Mouse (Mus musculus) neural tube, embryonic 14.5 days (tissue): ENCODE measurements around the gene Nphs1. TPM values are rescaled to one million over a fixed set of nuclear protein-coding genes. Genes with fewer than 3 reads are reported as not detected.

ENCODE experiments used
- ATAC-seq: fragments of 200-750 bp; cut with Nextera tagmentation; 2 replicates; pipeline ENCODE4 v1.8.0; 2017; ENCODE audit warnings: low read depth, mild to moderate bottlenecking, moderate TSS enrichment, moderate library complexity
- H3K27ac ChIP-seq: fragments of 300-500 bp; sonication (generic); 2 replicates; pipeline ENCODE4 v1.5.1; 2014; ENCODE audit warnings: low read depth, mild to moderate bottlenecking, control low read depth, low read length, moderate library complexity, mixed read lengths
- H3K27me3 ChIP-seq: fragments of 300-500 bp; sonication (generic); 2 replicates; pipeline ENCODE4 v1.6.1; 2014; ENCODE audit warnings: low read length; ENCODE audit not compliant: control insufficient read depth, insufficient read depth
- H3K36me3 ChIP-seq: fragments of 300-500 bp; sonication (generic); 2 replicates; pipeline ENCODE4 v1.6.1; 2014; ENCODE audit warnings: low read length, mixed read lengths; ENCODE audit not compliant: control insufficient read depth, insufficient read depth
- H3K4me1 ChIP-seq: fragments of 300-500 bp; sonication (generic); 2 replicates; pipeline ENCODE4 v1.6.1; 2014; ENCODE audit warnings: low read length; ENCODE audit not compliant: control insufficient read depth, insufficient read depth
- H3K4me2 ChIP-seq: fragments of 300-500 bp; sonication (generic); 2 replicates; pipeline ENCODE4 v1.6.1; 2014; ENCODE audit warnings: mild to moderate bottlenecking, low read depth, low read length, control low read depth
- H3K4me3 ChIP-seq: fragments of 300-500 bp; sonication (generic); 2 replicates; pipeline ENCODE4 v1.5.1; 2014; ENCODE audit warnings: low read depth, low read length, control low read depth, mixed read lengths
- H3K9ac ChIP-seq: fragments of 300-500 bp; sonication (generic); replicated peaks from 2 replicates; pipeline ENCODE4 v1.6.1; 2014; ENCODE audit warnings: low read depth, mild to moderate bottlenecking, control low read depth, low read length, mixed read lengths
- H3K9me3 ChIP-seq: fragments of 300-500 bp; sonication (generic); 2 replicates; pipeline ENCODE4 v1.6.1; 2016; ENCODE audit warnings: low read length; ENCODE audit not compliant: control insufficient read depth
- WGBS: fragments of 180-500 bp; shearing (Covaris S2); extraction: QIAGEN DNeasy Blood & Tissue Kit; methylation state at CpG from one replicate; pipeline ENCODE4 v1.1.7; 2014; 5-methylcytosine and 5-hydroxymethylcytosine counted together
- polyA plus RNA-seq: library from polyadenylated mRNA; unstranded; fragments of >200 nt; fragmentation: Nextera tagmentation; extraction: Ambion mirVana; gene quantifications from 2 replicates; pipeline ENCODE4 v1.2.1, GENCODE M21; 2014

The Nphs1 gene
- polyA plus RNA-seq, 1 experiment from 2014 or later = not detected

DNA sequence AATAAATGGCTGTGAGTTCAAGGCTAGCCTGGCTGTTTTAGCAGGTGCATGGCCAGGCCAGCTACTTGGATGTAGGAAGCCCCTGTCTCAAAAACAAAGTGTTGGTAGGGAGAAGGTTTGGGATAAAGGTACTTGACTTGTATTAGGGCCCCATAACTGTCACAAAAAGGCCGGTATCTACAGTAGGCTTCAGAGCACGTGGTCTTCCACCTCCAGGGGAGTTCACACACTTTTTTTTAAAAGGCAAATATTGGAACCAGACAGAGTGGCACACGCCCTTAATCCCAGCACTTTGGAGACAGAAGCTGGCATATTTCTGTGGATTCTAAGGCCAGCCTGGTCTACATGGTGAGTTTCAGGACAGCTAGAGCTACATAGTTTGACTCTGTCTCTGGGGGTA, 37.4 kb upstream of the Nphs1 start:
- WGBS = 84% methylated on average over 3 of the region's 3 CpGs
- Histone ChIP-seq H3K27me3 (no peaks in the 10 kb centered on the region), H3K27ac (no peak overlapping the region), H3K4me2 (no peak overlapping the region), H3K9ac (no peak overlapping the region), H3K36me3 (no peaks in the 10 kb centered on the region), H3K4me1 (0 out of 2 replicates have a peak, but pooled peaks cover 3% of the 10 kb centered on the region), H3K4me3 (no peak overlapping the region), H3K9me3 (no peaks in the 10 kb centered on the region)
- ATAC-seq = no peak

DNA sequence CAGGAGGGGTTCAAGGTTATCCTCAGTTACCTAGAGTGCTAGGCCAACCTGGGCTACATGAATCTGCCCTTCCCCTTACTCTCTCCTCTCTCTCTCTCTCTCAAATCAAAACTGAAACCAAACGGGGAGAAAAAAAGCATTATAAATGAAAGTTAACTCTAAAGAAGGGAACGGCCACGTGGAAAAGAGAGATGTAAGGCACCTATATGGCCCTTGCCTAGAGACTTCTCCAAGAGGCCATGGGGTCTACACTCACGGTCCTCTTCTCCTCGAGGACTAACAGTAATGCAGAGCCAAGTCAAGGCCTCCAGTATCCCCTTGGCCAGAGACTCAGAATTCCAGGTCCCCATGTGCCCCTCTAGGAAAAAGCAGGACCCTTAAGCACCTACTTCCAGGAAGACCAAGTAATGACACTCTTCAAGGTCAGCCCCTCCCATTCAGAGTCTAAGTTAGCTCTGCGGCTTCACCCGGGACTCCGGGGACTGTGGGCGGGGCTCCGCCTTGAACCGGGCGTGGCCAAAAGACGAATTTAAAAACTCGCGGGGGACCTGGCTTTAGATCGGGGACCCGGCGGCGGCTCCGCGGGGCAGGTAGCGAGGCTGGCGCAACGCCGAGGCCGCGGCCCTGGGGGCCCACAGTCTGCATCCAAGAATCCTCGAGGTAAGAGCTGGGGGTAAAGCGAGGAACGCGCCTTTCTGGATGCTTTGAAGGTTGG, 36.8 kb upstream of the Nphs1 start, which contains the start of gene Nfkbid:
TSS of gene Nfkbid (plus strand) at position 558 of the 715 bp plus-strand sequence.
- 10% methylated on average over 31 of the region's 31 CpGs for WGBS
- H3K4me3 ChIP-seq = peak within 1 kb of the TSS; percentile 55
- H3K36me3 ChIP-seq = no peaks in the 10 kb centered on the region
- no peak within 1 kb of the TSS; the same call in 1 of the 2 replicates for H3K27ac ChIP-seq
- H3K9me3 ChIP-seq = no peaks in the 10 kb centered on the region
- H3K4me2 ChIP-seq = peak within 1 kb of the TSS; percentile 85
- peak; percentile 7 for ATAC-seq
- H3K9ac ChIP-seq = peak within 1 kb of the TSS; percentile 63
- H3K4me1 ChIP-seq = 0 out of 2 replicates have a peak, but pooled peaks cover 3% of the 10 kb centered on the region
- no peaks in the 10 kb centered on the region for H3K27me3 ChIP-seq

DNA sequence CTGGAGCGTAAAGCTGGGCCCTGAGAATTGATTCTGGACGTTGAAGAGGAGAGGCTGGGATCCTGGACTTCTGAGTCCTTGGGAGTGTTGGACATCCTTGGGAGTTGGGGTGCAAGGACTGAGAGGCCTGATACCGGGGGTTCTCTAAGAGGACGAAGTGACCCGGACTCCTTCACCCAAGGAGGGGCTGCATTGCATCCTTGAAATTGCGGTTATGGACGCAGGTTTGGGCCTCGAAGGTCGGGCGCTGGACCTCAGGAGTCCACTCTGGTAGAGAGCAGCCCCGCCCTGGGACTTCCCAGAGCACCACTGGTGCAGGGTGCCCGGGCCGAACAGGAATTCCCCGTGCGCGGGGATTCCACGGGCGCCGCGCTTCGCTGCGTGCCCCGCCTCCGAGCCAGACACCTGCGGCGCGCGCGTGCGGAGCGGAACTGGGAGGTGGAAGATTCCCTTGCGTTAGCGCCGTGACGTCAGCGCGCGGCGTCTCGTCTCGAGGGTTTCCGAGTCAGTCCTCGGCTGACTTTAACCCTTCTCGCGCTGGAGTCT, 36.2 kb upstream of the Nphs1 start:
- Histone ChIP-seq H3K9ac (peak overlapping the region; percentile 63), H3K4me1 (0 out of 2 replicates have a peak, but pooled peaks cover 3% of the 10 kb centered on the region), H3K4me3 (peak overlapping the region; percentile 55), H3K9me3 (no peaks in the 10 kb centered on the region), H3K36me3 (no peaks in the 10 kb centered on the region), H3K27ac (no peak overlapping the region), H3K4me2 (peak overlapping the region; percentile 85), H3K27me3 (no peaks in the 10 kb centered on the region)
- under 1% methylated on average over 45 of the region's 45 CpGs for WGBS
- peak; percentile 89 for ATAC-seq

DNA sequence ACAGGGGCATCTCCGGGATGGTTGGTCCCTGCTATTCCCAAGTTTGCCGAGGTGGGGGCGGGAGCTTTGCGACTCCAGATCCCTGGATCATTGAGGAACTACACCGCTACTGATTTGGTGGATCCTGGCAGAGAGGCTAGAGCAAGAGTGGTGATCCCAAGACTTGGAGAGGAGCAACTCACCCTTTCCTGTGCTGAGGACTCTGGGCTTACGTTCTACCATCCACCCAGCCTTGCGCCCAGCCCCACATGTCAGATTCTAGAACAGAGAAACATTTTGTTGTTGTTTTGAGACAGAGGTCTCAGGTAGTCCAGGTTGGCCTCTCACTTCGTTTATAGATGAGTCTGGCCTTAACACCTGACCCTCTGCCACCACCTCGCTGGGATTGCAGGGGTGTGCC, 35.6 kb upstream of the Nphs1 start:
- 18% methylated on average over 9 of the region's 9 CpGs for WGBS
- Histone ChIP-seq H3K4me2 (peak overlapping the region; percentile 85), H3K9ac (peak overlapping the region; percentile 63), H3K4me1 (0 out of 2 replicates have a peak, but pooled peaks cover 3% of the 10 kb centered on the region), H3K36me3 (no peaks in the 10 kb centered on the region; the same call in 1 of the 2 replicates), H3K4me3 (peak overlapping the region; percentile 55), H3K9me3 (no peaks in the 10 kb centered on the region), H3K27me3 (no peaks in the 10 kb centered on the region), H3K27ac (no peak overlapping the region; the same call in 1 of the 2 replicates)
- peak; percentile 45 for ATAC-seq

DNA sequence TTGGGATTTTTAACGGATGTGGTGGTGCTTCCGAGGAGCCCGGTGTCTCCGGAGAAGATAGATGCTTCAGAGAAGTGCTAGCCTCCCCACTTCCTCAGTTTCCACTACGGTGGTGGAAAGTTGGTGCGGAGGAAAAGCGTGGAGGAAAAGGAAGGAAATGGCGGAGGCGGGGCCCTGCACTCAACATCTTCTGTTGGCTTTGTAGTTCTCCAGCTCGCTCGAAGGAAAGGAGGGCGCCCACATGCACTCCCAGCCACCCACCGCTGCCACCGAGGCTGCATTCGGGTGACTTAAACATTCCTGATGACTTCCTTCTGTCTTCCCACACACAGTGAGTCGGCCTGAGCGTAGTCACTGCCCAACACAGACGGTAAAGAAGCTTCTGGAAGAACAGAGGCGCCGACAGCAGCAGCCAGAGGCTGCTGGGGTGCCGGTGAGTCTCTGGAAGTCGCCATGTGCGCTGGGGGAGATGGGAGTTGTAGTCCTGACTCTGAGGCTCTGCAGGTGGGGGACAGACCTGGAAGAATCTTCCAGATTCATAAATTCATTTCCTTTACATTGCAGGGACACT, 35.0 kb upstream of the Nphs1 start:
- peak overlapping the region; percentile 85 for H3K4me2 ChIP-seq
- H3K36me3 ChIP-seq = no peaks in the 10 kb centered on the region; the same call in 1 of the 2 replicates
- no peak overlapping the region; the same call in 1 of the 2 replicates for H3K9ac ChIP-seq
- H3K4me1 ChIP-seq = 0 out of 2 replicates have a peak, but pooled peaks cover 3% of the 10 kb centered on the region
- WGBS = 51% methylated on average over 23 of the region's 23 CpGs
- H3K27me3 ChIP-seq = no peaks in the 10 kb centered on the region
- ATAC-seq = no peak
- H3K27ac ChIP-seq = 0 out of 2 replicates have a peak overlapping the region, but pooled peaks have one; percentile 10
- peak overlapping the region; percentile 55 for H3K4me3 ChIP-seq
- no peaks in the 10 kb centered on the region for H3K9me3 ChIP-seq

DNA sequence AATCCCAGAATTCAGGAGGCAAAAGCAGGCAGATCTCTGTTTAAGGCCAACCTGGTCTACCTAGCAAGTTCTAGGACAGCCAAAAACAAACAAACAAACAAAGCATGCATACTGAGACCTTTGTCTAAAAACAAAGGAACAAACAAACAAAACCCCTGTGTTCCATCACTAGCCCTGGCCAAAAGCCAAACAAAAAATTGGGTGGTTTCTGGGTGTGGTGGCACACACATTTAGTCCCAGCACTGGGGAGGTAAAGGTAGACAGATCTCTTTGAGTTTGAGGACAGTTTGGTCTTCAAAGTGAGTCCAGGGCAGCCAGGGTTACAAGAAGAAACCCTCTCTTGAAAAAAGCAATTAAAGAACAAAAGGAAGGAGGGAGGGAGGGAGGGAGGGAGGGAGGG, 28.8 kb upstream of the Nphs1 start:
- no peaks in the 10 kb centered on the region; the same call in 1 of the 2 replicates for H3K36me3 ChIP-seq
- no peaks in the 10 kb centered on the region for H3K4me1 ChIP-seq
- no peak overlapping the region for H3K27ac ChIP-seq
- ATAC-seq = no peak
- no peaks in the 10 kb centered on the region for H3K9me3 ChIP-seq
- H3K9ac ChIP-seq = no peak overlapping the region
- no peaks in the 10 kb centered on the region for H3K27me3 ChIP-seq
- H3K4me2 ChIP-seq = no peak overlapping the region
- H3K4me3 ChIP-seq = no peak overlapping the region

DNA sequence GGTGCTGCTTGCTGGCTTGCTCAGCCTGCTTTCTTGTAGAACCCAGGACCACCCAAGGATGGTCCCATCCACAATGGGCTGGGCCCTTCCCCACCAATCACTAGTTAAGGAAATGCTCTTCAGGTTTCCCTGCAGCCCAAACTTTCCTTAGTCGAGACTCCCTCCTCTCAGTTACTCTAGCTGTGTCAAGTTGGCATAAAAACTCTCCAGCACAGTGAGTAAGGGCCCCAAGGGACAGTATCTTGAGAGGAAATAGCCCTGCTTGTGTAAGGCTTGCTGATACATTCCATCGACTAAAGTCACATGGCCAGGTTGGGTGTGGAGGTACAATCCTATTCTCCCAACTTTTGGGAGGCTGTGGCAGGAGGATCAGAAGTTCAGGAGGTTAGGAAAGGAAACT, 27.9 kb upstream of the Nphs1 start:
- peaks cover 5% of the 10 kb centered on the region for H3K36me3 ChIP-seq
- H3K4me1 ChIP-seq = no peaks in the 10 kb centered on the region
- no peak for ATAC-seq
- H3K27ac ChIP-seq = no peak overlapping the region
- no peaks in the 10 kb centered on the region for H3K27me3 ChIP-seq
- H3K4me2 ChIP-seq = no peak overlapping the region
- WGBS = 55% methylated on average over 2 of the region's 2 CpGs
- no peak overlapping the region for H3K9ac ChIP-seq
- no peak overlapping the region for H3K4me3 ChIP-seq
- no peaks in the 10 kb centered on the region for H3K9me3 ChIP-seq

DNA sequence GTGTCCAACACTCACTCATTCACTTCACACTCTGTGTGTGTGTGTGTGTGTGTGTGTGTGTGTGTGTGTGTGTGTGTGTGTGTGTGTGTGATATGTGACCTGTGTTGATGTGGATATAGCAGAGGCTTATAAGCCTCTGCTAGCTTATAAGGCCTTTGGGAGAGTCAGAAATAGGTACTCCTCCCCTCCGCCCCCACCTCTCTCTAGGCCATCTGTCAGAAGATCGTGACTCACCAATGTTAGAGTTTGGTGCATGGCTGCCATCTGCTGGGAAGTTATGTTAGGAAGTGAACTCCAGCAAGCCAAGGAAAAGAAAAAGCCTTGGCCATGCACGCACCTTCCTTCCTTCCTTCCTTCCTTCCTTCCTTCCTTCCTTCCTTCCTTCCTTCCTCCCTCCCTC, 26.3 kb upstream of the Nphs1 start:
- Histone ChIP-seq H3K27ac (no peak overlapping the region), H3K9ac (no peak overlapping the region), H3K27me3 (no peaks in the 10 kb centered on the region), H3K9me3 (no peaks in the 10 kb centered on the region), H3K4me3 (no peak overlapping the region), H3K4me2 (no peak overlapping the region), H3K4me1 (no peaks in the 10 kb centered on the region), H3K36me3 (peaks cover 20% of the 10 kb centered on the region)
- ATAC-seq = peak; percentile 81
- 13% methylated on average over 3 of the region's 3 CpGs for whole genome bisulfite sequencing

DNA sequence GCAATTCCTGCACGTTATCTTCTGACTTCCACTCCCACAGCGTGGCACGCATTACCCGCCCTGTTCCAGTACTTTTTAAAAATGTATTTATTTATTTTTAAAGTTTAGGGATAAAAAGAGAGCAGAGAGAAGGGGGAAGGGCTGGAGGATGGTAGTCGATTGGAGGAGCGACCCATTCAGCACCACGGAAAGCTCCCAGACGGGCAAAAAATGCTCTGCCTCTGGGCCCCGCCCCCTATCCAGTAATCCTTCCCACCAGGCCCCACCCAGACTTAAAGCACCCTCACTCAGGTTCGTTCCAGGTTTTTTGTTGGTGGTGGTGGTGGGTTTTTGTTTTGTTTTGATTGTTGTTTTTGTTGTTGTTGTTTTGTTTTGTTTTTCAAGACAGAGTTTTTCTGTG, 23.9 kb upstream of the Nphs1 start:
- H3K9me3 ChIP-seq = no peaks in the 10 kb centered on the region
- H3K36me3 ChIP-seq = peaks cover 29% of the 10 kb centered on the region
- WGBS = 4% methylated on average over 10 of the region's 10 CpGs
- no peak overlapping the region for H3K9ac ChIP-seq
- H3K4me1 ChIP-seq = no peaks in the 10 kb centered on the region
- H3K27ac ChIP-seq = no peak overlapping the region
- H3K4me2 ChIP-seq = no peak overlapping the region
- ATAC-seq = no peak
- H3K4me3 ChIP-seq = no peak overlapping the region
- no peaks in the 10 kb centered on the region for H3K27me3 ChIP-seq
